Mouse (Mus musculus) brain, embryonic 14.5 days (tissue): ENCODE data around the gene Gm49355. TPM values are rescaled to one million over a fixed set of nuclear protein-coding genes. Genes with fewer than 3 reads are reported as not detected.

Source experiments
- DNase-seq: peaks from one replicate; pipeline ENCODE4 v3.0.0-alpha.2; 2011; ENCODE audit warnings: low read depth
- CTCF ChIP-seq: fragments of 200-500 bp; IDR thresholded peaks from 2 replicates; pipeline ENCODE4 v1.5.1; 2012; ENCODE audit warnings: inconsistent platforms, mild to moderate bottlenecking, moderate library complexity, borderline replicate concordance; ENCODE audit not compliant: insufficient read depth, insufficient read length; ENCODE audit errors: extremely low read depth
- POLR2A ChIP-seq: fragments of 200-500 bp; IDR thresholded peaks from 2 replicates; pipeline ENCODE4 v1.6.1; 2012; ENCODE audit warnings: mild to moderate bottlenecking, inconsistent platforms, borderline replicate concordance; ENCODE audit not compliant: poor library complexity, insufficient read depth, insufficient read length, severe bottlenecking; ENCODE audit errors: extremely low read depth
- polyA plus RNA-seq: library from polyadenylated mRNA; depleted of rRNA; stranded (reverse); fragments of >200 nt; gene quantifications from 2 replicates; pipeline ENCODE4 v1.2.3, GENCODE M21; 2012; rRNA removed

The Gm49355 gene
- polyA plus RNA-seq, 1 experiment = 0.19 TPM

DNA sequence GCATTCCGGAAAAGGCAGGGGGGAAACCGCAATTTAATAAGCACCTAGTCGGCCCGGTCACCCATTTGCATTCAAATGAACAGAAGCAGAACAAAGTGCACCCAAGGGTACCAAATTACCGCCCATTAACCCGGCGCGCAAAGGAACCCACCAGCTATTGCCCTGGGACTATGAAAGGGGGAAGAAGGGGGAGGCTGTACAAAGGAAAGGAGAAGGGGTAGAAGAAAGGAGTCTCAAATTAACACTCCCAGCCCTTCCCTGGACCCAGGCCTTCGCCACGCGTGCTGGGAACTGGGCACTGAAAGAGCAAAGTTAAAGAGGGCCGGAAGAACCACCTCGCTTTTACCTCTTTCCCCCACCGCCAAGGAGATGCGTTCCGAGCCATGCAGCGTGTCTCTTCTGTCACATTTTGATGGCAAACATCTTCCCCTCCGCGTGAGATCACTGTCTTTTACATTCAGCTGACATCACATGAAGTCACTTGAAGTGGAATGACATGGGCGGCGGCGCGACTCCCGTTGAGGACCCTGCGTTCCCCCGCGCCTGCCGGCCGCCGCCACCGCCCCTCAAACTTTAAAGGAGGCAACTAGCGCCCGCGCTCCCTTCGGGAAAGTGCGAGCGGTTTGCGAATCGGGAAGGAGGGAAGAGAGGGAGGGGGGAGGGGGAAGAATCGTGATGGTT lies 61.6 kb downstream of the Gm49355 start:
- peak; percentile 91 for DNase-seq
- TF ChIP-seq POLR2A = no peak
- TF ChIP-seq CTCF = no peak

DNA sequence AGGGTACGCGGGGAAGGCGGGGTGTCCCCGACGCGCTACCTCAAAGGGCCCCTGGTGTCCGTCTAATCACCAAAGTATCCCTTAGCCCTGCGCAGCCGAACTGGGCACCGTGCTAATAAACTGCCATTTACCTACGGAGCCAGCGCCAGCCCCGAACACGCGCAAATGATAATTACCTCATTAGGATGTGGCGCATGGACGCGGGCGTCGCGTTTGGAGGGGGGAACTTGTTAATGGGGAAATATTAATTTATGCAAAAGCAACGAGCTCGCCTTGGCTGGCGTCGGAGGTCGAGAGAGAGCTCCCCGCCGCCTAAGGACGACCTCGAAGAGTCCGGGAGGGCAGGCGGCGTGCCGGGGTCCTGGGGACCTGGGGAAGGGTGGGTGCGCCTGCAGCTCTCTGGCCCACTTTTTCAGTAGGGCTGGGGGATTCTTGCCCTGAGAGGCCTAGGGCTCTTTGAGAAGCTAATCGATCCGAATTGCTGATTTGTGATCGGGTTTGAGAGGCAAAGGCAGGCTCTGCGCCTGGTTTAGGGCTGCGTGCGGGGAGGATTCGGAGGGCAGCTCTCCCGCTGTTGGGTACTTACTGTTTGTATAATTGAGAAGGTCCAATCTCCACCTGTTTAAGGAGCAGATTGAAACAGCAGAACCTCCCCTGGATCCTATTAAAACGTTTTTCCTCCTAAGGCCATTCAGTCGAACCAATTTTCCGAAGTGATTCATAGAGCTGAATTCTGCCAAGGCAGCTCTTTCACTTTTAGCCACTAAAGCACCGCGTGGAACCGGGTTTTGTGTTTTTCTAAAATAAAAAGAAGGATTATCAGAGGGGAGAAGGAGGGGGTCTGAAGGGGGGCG lies 62.5 kb downstream of the Gm49355 start:
- TF ChIP-seq CTCF (no peak), POLR2A (no peak)
- DNase-seq = peak; percentile 94

DNA sequence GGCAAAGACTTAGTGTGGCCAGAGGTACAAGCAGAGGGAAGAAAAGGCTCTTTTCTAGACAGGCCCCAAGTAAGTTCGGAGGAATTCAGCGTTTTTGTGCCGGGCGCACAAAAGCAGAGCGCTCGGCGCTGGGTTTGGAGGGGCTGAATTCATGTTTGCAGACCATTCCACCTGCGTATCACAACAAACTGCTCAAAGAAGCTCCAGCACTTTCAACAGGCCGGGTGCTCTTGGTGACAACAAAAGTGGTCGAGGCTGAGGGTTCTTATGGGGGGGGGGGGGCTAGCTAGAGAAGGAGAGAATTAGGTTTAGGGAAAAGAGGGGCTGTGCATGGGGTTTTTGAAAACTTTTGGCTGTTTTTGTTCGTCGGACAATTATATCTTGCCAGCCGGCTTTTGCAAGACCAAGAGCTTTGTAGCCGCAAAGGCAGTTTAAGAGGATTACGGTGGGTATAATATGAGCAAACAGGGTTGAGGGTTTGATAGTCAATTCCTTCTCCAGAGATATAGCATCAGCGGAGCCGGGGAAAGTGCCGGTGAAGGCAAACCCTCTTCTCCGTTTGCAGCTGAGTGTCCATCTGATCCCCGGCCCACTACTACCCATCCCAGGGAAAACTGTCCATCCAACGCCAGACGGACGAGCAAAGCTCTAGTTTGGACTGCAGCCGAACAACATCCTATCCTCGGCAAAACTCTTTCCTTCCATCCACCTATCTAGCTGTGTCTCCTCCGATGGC lies 63.3 kb downstream of the Gm49355 start:
- TF ChIP-seq POLR2A (no peak), CTCF (no peak)
- no peak for DNase-seq

DNA sequence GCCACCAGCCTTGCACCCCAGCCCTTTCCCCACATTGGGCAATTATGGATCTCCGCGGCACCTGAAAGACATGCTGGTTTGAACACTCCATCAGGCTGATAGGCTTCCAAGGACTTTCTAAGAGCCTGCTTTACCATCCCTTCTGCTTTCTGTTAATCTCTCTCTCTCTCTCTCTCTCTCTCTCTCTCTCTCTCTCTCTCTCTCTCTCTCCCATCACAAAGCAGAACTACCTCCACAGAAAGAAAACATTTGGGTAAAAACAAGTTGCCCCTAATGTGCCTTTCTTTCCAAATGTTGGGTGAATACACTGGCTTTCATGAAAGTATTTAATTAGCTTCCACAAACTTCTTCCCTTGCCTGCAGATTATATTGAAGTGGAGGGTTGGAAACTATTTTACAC lies 64.3 kb downstream of the Gm49355 start, which contains the start of gene Fezf2:
Fezf2 (minus strand) TSS at position 101 of the 400 bp plus-strand sequence.
- peak; percentile 75 for DNase-seq
- TF ChIP-seq CTCF (no peak), POLR2A (no peak)

DNA sequence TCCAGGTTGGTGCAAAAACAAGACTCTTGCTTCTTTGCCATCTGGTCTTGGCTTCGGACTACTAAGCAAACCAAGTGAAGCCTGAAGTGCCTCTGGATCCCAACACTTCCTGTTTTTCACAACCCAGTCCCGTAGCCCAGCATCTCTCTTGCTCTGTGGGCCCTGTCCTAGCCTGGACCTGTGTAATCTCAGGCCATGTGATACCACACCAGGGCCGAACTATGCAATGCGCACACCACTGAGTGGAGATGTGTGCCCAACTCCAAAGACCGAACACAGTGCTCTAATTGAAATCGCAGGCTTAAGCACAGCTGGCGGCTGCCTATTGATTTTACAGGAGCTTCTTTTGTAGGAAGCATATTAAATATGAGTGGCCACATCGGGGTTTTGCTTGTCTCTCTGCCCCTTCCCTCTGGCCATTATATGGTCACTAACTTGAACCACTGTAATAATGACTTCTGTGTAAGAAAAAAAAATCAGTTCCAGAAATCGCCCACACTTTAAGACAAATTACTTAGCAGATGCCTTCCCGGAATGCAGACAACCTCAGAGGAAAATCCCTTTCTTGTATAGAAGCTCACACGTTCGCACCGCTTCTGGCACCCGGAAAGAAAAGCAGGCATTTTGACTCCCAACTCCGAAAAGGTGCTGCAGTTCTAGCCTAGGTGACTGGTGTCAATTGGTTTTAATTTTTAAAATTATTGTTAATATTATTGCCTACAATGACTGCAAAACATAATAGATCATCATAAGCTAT lies 65.7 kb downstream of the Gm49355 start:
- peak; percentile 52 for DNase-seq
- no peak for TF ChIP-seq CTCF
- TF ChIP-seq POLR2A = no peak

DNA sequence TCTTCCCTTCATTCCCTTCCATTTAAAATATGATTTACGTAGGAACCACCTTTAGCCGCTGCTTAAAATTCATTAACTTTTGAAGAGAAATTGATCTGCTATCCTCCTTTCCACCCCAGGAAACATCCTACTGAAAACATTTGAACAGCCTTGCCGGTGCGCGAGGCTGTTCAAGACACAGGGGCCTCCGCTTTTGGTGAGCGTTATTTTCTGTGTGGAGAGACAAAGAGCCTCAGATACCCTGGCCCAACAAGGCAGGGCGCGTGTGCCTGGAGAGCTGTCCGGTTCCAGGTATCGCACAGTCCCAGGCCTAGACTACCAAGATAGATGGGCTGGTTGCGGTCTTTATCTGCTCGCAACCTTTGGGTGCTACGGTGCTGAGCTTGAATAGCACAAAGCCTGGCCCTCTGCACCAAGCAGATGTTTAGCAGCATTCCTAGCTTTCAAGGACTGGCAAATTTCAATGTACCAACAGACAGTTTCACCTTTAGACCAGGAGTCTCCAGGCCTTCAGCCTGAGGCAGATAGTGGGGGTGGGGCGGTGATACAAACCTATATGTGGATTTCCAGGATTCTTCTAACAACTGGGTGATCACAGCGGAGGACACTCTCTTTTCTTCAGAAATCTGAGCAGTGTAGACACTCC lies 66.6 kb downstream of the Gm49355 start:
- TF ChIP-seq POLR2A (no peak), CTCF (no peak)
- peak; percentile 52 for DNase-seq

Other genes with a start within 250 kb of the Gm49355 start
- 17.2 and 20.8 TPM in 2 replicates for gene 3830406C13Rik, start 197 bp downstream of the Gm49355 start, polyA plus RNA-seq
- 16.5 and 79.1 TPM in 2 replicates for gene Fezf2, start 64.2 kb downstream of the Gm49355 start, polyA plus RNA-seq